Mouse (Mus musculus) right cerebral cortex, postnatal 36 days (tissue): Measurements from ENCODE around the gene Spred2.
A peak's percentile ranks its signal among the peaks of the same experiment; 100 is the strongest.

Experiments
- DNase-seq, 2 experiments: peaks; one replicate each; pipeline ENCODE4 v3.0.0; 2022; ENCODE audit warnings: low spot score in 2 of 2, mixed read lengths in 1 of 2

The Spred2 gene

GRCm38 (mm10) chr11:19923888-19924756 lies at the start of gene Spred2:
TSS of gene Spred2 (plus strand) at chr11:19924375.
- DNase-seq: peak; percentile 89 to 91

- no peak for DNase-seq
Observed at GRCm38 (mm10) chr11:19875551-19875950, 48.6 kb upstream of the Spred2 start.

DNA sequence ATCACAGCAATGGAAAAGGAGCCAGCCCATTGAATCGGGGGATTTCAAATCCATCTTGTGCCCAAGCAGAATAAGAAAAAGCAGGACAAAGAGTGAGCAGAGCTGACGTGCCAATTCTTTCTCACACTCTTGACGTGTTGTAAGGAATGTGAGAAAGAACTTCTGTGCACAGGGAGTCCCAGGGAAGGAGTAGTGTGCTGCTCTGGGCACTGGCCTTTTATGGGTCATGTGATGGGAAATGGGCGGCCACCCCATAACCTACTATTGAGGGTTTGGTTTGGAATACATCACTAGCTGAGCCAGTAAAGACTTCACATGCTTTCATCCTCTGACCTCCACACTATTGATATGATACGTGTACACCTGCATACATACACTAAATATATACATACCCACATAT lies 48.2 kb upstream of the Spred2 start:
- DNase-seq: no peak

GRCm38 (mm10) chr11:19877239-19877915 lies 46.8 kb upstream of the Spred2 start:
- DNase-seq: no peak

DNA sequence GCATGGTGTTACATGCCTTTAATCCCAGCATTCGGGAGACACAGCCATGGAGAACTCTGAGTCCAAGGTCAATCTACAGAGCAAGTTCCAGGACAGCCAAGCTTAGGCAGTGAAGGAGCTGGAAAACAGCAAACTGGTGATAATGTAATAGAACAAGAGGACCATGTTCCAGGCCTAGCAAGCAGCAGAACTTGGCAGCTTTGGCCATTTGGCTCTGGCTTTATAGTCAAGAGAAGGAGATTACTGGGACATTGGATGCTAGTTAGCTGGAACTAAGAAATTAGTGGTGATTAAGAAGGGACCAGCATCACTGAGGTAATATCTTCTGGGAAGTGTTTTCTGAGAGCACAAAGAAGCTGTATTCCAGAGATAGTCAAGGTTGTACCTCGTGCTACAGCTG lies 42.8 kb upstream of the Spred2 start:
- DNase-seq: no peak

DNA sequence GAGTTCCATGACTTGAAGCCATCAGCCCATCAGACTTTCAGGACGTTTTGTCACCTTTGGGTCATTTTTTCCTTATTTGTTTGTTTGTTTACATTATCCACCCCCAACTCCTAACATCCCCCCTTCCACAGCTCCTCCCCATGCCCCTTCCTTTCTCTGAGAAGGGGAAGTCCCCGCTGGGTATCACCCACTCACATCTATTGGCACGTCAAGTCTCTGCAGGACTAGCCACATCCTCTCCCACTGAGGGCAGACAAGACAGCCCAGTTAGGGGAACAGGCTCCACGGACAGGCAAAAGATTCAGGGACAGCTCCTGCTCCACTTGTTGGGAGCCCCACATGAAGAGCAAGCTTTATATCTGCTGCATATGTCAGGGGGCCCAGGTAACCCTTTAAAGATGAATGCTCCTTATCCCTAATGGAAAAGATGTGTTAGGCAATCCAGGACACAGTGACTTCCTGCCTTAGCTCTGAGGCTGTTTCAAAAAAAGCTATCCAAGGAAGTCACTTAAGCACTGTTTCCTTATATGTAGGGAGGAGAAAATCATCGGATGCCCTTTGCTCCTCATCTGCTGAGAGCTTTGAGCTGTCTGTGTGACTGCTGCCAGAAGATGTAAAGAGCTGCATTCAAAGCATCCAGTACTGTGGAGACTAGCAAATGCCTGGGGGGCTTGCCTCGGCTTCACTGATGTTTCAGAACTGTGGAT lies 33.3 kb upstream of the Spred2 start:
- DNase-seq: no peak

- DNase-seq: no peak
Observed at GRCm38 (mm10) chr11:19893233-19893632, 30.9 kb upstream of the Spred2 start.

GRCm38 (mm10) chr11:19899621-19900020 lies 24.6 kb upstream of the Spred2 start:
- peak; percentile 75 to 81 for DNase-seq

DNA sequence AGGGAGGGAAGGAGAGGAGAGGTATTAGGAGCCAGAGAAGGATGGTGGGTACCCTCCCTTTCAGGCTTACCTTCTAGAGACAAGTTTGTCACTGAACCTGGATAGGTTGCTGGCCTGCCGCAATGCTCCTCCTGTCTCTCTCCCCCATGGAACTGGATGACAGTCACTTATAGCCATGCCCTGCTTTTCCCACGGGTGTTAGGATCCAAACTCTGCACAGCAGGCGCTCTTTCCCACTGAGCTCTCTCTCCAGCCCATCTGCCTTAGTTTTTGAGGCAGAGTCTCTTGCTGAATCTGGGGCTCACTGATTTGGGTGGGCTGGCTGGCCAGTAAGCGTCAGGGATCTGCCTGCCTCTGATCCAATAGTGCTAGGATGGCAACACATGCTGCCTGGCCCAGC lies 23.5 kb upstream of the Spred2 start:
- DNase-seq: peak; percentile 7 to 16

DNA sequence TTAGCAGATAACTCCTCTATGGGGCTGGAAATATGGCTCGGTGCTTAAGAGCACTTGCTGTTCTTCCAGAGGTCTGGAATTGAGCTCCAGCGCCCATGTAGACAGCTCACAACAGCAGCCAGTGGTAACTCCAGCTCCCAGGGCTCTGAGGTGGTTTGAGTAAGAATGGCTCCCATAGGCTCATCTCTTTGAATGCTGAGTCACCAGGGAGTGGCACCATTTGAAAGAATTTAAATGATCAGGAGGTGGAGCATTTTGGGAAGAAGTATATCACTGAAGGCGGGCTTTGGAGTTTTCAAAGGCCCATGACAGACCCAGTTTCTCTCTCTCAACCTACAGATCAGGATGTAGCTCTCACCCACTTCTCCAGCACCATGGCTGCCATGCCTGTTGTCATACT lies 13.0 kb upstream of the Spred2 start:
- no peak for DNase-seq

GRCm38 (mm10) chr11:19912179-19912578 lies 12.0 kb upstream of the Spred2 start:
- DNase-seq: no peak

- DNase-seq: no peak
Observed at GRCm38 (mm10) chr11:19912661-19913060, 11.5 kb upstream of the Spred2 start.

DNA sequence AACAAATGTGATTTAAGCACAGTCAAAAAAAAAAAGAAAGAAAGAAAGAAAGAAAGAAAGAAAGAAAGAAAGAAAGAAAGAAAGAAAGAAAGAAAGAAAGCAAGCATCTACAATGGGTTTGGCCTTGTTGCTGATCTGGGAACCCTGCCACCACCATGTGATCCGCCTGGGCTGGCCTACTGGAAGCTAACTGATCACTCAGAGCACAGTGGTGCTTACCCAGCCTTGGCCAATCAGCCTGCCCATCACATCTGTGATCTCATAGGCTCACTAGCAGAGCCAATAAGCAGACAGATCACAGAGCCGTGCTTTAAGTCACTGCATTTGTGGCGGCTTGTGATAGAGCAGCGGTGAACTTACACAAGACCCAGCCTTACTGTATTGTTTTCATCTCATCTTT lies 10.4 kb upstream of the Spred2 start:
- DNase-seq: no peak

GRCm38 (mm10) chr11:19917381-19918245 lies 6.6 kb upstream of the Spred2 start:
- no peak for DNase-seq

DNA sequence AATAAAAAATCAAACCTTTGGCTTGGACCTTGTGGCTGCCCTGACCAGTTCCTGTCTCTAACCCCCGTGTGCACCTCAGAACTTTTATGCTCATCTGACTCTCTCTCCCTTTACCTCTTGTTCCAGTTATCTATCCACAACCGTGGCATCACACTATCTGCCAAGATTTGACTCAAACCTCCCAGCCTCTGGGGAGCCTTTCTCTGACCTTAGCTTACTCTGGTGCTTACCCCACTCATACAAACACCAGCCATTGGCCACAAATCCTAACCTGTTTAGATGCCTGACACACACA lies 6.0 kb upstream of the Spred2 start:
- DNase-seq: no peak

DNA sequence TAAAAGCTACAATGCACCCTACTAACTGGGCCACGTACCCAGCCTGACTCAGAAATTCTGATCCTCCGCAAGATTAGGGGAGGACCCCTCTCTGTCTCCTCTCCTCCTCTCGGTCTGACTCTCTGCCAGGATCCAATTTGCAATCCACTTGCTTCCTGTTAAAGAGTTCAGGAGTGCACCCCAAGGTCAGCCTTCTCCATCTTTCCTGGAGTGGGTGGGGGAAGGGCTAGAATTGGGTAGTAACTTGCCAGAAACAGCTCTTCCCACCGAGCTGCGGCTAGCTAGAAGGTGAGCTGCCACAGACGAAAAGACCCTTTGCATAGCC lies 4.8 kb upstream of the Spred2 start:
- no peak for DNase-seq

DNA sequence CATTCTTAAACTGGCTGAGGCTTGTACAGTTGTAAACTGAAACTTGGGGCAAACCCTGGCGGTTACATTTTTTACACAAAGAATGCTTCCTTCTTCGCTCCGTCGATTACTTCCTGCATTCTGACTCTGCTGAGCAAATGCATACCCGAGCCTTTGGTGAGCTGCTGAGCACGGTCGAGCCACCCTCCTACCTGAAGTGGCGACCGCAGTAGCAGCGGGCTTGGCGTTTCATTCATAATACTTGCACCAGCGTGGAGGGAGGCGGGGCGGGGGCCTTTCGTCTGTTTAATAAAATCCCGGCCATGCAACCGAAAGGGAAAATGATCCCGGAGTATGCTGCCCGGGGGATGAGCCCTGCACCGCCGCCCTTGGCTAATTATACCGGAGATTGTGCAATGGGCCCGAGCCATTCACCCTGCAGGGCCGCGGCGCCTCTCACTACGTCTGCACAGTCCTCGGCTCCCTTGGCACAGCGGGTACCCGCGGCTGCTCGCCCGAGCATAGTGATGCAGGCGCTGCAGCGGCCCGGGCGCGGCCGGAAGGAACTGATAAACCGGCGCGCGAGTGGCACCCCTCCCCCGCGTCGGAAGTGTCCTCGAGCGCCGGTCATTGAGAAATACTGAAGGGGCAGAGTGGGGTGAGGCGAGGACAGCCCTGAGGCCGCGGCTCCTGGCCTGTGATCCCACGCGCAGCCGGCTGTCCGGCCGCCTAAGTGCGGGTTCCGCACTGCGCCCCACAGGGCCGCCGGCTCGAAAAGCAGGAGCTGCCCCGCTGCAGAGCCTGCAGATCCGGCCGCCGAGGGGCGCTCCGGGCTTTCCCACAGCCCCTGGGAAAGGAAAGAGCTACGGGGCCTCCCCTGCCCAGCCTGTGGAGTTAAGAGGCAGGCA lies 4.1 kb upstream of the Spred2 start:
- DNase-seq: peak; percentile 64 to 72

GRCm38 (mm10) chr11:19921723-19922122 lies 2.5 kb upstream of the Spred2 start:
- DNase-seq: no peak

DNA sequence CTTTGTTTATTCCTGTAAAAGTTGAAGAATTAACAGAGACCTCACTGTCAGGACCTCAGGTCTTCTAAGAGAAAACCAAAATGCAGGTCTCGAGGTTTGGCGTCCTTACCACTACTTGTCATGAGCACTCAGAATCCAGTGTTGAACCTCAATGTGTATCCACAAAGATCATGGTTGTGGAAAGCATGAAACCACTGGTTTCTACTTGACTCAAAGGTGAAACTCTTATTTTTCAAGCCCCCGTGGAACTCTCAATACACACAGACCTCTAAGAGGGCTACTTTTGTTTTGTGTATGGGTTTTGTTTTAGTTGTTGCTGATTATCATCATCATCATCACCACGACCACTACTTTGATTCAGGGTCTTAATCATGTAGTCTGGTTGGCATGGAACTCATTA lies 2.0 kb upstream of the Spred2 start:
- no peak for DNase-seq

DNA sequence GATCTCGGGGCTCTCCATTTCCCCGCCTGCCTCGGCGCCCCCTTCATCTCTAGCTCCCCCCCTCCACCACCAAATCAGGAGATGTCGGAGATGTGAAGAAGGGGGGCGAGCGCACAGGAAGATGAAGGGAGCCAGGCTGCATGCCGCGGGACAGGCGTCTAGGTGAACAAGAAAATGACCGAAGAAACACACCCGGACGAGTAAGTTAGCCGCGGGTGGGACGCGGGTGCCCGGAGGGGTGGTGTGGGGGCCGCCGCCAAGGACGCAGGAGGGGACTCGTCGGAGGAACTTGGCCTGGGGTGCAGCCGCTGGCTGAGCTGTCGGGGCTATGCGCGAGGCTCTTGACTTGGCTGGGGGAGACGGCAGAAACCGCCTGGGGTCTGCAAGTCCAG lies 578 bp downstream of the Spred2 start:
- DNase-seq: no peak
